Mouse (Mus musculus) urinary bladder, postnatal 36 days (tissue): Measurements from ENCODE around the gene Usp40.

ENCODE experiments used
- DNase-seq, 2 experiments: peaks; one replicate each; pipeline ENCODE4 v3.0.0; 2022; ENCODE audit warnings: low spot score in 2 of 2, mixed read lengths in 1 of 2

Gene Usp40

DNA sequence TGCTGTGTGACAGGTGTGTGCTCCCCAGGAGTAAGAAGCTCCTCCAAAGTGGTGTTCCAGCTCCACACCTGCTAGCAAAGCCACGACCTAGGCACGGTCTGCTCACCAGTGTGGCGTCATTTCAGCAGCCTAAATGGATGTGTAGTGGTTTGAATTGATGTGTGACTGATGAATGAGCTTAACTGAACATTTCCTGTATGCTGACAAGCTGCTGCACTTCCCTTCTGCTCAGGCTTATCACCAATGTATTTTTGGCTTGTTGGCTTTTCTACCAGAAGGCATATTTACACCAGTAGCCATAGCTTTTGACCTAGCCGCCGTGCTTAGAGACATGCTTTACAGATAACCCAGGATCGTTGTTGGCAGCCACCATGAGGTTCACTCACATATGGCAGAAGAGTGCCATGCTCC, 60.7 kb downstream of the Usp40 start:
- DNase-seq = no peak

DNA sequence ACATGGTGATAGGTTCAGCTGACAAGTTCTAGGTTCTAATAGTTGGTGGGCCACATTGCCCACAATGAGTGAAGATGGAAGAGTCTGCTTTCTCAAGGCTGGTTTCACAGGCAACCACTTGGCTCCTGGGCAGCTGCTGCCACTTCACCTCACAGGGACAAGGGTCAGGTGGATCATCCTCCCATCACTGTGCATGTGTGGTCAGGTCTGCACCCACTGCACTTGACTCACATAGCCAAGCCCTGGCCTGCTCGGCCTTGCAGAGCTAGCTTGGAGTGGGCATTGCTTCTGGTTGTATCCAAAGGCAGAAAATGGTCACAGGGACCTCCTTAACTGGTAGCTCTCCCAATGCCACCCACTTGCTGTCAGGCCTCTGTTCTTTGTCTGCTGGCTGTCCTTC, 66.6 kb downstream of the Usp40 start:
- no peak for DNase-seq

DNA sequence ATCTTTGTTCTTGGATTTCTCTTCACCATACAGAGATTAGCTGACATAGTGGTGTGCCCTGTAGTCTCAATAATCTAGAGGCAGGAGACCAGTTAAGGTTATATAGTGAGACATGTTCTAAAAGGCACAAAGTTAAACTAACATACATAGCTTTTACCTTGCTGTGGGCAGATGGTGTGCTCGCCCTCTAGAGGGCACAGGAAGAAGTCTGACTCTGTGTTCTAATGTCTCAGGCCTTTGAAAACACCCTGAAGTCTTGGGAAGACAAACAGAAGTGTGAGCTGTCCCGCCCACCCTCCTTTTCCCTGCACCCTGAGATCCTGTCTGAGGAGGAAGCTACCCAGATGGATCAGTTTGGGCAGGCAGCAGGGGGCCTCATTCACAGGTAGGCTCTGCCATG, 71.8 kb downstream of the Usp40 start:
- DNase-seq = no peak

DNA sequence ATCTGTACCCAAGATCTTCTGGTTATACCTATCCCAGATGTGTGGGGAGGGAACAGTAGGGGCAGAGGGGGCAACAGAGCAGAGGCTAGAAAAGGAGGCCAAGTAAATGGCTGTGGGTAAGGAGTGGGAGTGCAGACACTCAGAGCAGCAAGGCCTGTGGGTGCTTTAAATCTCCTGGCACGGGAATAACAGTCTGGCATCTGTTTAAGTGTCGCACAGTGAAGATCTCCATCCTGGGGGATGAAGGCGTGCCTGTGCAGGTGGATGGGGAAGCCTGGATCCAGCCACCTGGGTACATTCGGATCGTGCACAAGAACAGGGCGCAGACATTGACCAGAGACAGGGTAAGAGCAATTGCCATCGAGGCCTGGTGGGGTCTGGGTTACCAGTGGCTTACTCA, 72.3 kb downstream of the Usp40 start:
- no peak for DNase-seq

DNA sequence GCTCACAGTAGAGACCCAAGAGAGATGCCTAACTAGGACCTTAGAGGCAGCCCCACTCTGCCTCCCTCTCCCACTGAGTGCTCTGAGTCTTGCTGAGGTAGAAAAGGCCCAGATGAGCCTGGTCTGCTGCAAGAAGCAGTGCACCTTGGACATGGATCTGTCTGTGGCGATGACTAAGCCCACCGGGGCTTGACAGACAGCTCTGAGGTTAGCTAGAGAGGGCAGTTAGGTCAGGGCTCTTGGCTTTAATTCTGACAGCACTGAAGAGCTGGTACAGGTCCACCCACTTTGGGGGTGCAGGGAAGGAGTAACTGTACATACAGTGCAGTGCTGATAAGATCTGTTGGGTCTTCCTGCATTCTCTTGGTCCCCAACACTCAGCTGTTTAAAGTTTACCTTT, 72.8 kb downstream of the Usp40 start:
- no peak for DNase-seq

DNA sequence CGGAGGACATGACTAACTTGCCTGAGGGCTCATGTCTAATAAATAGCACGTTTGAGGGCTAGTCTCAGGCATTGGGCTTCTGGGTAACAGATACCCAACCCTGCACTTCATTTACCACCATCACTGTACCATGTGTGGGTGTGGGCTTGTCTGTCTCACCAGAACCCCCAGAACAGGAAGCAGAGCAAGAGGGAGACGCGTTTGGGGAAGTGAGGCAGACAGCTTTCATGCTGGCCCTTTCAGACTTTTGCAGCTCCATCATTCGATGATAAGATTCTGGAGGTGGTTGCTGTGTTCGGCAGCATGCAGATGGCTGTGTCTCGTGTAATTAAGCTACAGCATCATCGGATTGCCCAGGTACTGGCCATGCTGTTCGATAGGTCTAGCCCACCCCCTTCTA, 73.3 kb downstream of the Usp40 start:
- no peak for DNase-seq

DNA sequence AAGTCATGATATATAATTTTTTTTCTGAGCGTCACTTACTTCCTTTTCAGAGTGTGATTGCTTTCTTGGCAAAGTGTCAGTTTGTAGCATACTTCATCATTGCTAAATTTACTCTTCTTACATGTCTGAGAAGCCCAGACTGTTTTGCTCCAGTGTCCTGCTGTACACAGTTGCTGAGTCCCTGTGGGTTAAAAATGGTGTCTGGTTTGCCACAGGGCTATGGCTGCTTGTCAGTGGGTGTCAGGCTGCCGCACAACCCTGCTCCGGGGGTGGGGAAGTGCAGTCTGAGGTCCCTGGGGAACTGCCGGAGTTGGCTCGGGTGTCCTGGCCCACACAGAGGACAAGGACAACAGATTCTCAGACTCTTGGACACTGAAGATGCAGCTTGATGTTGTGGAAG, 75.3 kb downstream of the Usp40 start:
- no peak for DNase-seq

DNA sequence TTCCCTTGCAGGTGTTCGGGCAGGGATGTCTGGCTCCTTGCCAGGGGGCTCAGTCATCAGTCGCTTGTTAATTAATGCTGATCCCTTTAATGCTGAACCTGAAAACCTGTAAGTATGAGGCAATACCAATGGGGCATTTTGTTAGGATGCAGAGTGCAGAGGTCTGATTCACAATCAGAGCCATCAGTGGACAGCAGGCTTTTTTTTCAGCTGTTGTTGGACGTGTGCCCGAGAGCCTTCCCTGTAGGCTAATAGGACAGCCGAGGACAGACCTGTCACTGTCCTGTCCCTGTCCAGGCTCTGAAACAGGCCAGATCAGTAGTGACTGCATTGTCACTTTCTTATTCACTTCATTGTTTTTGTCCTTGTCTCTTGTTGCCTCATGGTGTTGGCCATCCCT, 78.6 kb downstream of the Usp40 start:
- DNase-seq = no peak

DNA sequence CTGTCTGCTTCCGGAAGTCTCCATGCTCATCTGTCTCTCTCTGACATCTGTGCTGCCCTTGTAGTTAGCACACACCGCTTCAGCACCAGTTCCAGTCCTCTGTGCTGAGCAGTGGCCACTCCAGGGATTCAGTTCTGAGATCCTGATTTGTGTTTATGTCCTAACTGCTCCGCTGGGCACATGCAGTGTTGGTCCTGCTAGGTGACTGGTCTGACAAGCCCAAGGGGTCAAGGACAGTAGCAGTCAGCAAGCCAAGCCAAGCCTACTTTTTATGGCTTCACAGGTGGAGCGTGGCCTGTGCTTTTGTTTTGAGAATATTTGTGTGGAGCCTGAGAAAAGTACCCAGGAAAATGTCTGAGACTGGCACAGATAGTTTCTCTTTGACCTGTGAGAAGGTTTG, 83.5 kb downstream of the Usp40 start:
- no peak for DNase-seq

DNA sequence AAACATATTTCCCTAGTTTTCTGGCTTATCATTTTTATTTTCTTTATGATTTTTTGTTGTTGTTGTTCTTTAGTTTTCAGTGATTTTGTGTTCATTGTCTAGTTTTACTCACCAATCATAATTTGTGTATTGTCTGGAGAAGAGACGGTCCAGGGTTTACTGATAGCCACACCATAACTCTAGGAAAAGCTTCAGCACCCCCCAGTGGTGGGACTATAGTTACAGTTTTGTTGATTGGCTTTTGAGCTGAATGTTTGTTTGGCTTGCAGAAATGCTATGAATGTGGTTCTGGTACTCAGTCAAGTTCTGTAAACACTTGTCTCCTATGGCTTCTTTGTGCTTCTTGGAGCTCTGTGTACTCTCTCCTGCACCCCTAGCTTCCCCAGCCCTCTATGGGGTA, 85.7 kb downstream of the Usp40 start:
- DNase-seq = peak; percentile 24 to 37

DNA sequence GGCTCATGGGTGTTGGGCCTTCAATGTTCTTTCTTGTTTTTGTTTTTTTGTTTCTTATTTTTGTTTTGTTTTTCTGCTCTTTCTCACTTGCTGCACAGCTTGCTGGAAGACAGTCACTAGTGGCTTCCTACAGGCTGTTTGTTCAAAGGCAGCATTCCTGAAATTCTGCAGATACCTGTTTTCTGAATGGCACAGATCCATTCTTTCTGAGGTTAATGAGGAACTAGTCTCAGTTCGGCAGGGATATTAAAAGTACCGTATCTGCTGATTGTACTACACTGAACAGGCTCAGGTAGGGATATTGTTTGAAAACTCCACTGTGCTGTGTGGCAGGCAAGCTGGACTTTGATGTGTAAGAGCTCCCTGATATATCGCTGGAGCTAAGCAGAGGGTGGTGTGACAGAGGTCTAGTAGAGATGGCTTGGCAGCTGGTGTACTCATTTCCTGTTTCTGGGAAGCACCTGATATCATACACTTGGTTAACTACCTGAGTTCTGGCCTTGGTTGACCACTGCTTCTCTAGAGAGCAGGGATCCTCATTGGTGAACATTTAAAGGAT, 88.2 kb downstream of the Usp40 start:
- no peak for DNase-seq

DNA sequence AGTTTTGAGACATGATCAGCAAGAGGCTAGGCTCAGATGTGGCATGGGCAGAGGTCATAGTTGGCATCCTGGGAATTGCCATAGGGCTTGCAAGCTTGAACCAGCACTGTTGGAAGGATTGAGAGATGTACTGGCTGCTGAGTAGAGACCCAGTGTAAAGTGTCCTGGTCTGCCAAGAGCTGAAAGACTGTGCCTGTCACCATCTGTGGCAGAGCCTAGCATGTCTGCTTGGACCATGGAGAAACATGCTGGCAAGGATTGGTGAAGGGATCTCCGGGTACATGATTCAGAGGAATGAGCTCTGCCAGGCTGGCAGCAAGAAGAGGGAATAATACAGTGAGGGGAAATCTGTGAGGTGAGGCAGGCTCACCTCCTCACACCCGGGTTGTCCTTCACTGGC, 90.3 kb downstream of the Usp40 start:
- DNase-seq = no peak

DNA sequence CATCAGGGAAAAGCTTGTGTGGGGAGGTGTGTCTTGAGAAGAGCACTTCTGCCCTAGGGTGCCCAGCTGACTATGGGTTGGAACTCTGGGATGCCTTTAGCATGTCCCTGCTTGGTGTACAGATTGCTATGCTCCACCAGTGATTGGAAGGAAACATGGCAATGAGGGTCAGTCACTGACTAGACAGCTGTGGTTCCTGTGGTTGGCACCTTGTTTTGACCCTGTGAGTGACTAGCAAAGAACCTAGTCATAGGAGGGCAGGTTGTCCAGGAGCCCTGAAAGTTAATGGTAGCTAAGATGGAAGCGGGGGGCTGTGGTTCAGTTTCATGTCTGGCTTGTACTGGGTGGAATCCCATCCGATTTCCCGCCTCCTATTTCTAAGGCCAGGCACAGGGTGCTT, 91.0 kb downstream of the Usp40 start:
- DNase-seq = no peak

DNA sequence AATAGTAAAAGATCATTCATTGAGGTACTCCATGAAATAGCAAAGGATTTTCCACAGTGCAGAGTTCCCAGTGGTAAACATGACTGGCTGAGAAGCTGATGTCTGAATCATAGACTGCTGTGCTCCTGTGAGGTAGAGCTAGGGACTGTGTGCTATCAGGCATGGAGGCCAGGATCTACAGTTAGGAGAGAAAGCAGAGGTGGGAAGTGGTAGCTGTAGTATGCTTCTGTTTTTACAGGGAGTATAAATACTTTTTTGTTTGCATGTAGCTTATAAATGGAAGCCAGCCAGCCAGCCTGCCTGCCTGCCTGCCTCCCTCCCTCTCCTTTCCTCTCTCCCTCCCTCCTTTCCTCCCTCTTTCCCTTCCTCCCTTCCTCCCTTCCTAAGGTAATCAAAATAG, 95.0 kb downstream of the Usp40 start:
- DNase-seq = no peak

DNA sequence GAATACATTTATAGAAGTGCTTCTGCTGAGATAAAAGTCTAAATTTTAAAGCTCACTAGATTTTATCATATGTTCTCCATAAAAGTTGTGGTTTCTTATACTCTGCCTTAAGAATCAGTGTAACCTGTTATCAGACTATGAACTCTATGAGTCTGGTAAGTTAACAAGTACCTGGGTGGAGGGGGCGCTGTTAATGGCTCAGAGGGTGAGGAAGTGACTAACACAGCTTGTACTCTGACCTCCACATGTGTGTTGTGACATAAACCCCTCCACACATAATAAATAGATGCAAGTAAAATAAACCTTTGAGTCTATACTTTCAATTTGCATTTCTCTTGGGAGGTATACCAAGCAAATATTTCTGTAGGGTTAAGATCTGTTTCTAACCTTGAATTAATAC, 97.9 kb downstream of the Usp40 start:
- DNase-seq = no peak

DNA sequence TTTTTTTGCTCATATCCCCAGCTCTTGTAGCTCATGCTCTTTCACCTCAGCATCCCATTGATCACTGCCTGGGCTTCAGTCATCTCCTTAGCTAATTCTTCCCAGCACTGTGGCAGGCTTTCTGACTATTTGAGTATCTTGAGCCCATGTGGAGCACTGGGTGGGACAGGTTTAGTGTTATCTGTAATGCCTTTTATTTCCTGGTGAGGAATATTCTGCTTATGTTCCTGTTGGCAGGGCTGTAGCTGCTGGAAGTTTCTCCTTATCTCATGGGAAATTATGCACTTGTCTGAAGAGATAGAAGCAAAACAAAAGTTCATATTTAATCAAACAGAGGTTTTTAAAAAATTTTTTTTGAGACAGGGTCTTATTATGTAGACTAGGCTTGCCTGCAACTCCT, 98.8 kb downstream of the Usp40 start:
- no peak for DNase-seq

DNA sequence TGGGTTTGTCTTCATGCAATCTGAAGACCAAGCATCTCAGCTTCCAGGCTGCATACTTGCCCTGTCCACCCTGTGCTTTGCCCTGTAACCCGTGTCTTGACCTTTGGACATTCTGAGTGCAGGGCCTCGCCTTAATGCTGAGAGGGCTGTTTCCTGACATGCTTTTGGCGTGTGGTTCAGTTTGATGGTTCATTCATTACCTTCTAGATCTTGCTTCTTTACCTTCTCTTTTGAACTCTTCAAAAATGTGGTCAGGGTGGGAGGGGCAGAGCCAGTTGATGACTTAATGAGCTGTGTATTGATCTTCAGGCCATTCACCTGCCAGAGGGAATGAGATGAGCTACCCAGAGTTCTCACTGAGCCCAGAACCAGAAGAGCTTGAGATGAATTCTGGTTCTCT, 99.6 kb downstream of the Usp40 start:
- no peak for DNase-seq

DNA sequence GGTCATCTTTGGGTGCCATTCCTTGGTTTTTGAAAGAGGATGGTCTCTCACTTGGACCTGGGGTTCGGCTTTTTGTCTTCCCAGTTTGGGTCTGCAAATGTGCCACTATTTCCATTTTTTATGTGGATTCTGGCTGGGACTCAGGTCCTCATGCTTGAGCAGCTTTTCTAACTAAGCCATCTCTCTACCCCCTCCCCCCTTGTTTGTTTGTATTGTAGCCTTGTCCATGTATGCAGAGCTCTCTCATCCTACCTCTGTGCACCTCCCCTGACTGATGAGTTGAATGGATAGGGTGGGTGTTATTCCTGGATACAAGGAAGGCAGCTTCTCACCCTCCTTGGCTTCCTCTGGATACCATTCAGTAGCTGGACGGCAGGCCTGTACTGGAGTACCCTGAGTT, 100.3 kb downstream of the Usp40 start:
- DNase-seq = no peak

DNA sequence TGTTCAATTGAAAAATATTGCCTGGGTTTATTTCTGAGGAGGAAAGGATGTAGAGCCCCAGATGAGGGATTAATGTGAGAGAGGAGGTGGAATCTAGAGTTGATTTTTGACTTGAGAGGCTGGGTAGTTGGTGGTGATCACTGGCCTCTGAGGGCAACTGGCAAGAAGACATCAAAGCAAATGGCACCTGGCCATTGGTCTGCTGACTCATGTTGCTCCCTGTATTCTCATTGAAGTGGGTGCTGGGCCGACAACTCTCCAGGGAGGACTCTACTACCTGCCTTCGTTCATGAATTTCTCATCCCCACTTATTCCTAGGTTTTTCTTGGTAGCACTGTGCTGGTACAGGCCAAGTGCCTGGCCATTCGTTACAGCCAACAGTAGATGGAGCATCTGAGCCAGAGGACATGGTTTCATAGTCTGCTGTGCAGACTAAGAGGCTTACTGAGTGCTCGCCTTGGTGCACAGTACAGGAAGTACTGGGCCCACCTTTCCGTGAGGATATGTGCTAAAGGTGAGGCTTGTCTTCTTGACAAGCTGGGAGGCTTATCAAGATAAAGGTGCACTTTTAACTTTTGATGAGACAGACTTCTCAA, 101.9 kb downstream of the Usp40 start:
- DNase-seq = no peak

DNA sequence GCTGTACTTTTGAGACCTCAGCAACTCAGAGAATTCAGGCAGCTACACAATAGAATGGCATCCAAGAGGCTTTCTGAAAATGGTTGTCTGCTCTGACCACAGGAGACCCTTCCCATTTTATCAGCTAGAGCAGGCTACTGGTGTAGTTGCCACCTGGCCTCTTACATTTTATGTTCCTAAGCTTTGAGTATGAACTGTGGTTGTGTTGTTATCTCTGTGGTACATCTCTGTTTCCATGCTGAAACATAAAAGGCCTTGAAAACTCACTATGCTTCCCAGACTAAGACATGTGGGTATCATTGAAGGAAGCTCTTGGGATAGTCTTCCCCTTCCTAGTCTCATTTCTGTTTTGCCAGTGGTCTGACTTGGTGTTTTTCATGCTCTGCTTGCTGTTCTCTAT, 106.2 kb downstream of the Usp40 start:
- DNase-seq = no peak

DNA sequence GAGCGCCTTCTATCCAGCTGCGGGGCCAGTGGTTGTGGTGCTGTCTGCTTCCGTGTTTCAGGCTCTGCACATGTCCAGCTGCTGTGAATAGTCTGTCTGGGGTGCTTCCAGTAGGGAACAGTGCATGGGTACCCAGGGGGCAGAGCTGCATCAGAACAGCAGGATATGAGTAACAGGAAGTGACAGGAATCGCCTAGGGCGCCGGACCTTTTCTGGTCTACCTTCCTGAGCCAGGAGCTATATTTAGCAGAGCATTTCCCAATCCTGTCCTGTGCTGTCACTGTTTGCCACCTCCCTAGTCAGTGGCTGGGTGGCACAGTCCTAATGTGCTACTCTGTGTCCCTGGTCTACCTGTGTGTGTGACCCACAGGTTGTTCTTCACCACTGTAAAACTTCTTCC, 107.4 kb downstream of the Usp40 start:
- DNase-seq = peak in 1 of 2 experiments; percentile 31

DNA sequence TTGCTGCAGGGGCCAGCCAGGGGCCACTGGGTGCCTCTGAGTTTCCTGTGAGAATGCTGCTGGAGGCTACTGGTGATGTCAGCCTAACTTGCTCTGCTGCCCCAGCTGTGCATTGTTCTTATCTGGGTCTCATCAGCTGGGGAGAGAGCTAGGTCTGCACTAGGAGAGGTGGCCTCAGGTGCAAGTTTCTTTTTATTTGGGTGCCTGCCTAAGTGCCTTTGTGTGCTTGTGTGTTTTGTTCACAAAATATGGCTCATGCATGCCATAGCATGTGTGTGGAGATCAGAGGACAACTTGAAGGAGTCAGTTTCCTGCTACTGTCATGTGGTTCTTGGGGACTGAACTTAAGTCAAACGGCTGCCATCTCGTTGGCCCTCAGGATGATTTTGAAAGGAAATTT, 108.7 kb downstream of the Usp40 start:
- DNase-seq = no peak

DNA sequence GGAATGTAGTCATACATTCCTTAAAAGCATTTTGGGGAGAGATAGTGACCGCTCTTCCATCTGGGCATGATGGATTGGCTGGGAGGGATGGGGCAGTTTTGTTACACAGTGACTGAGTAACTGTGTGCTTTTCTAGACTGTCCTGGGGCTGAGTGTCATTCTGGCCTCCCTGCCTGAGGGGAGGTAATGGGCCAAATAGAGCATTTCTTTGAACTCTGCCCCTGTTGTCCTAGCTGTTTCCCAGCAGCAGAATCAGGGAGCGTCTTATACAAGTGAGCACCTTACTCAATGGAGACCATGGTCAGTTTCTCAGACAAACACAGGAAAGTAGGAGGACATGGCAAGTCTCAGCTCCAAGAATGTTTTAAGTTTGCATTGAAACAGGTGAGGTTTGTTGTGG, 111.4 kb downstream of the Usp40 start:
- DNase-seq = no peak
